Mouse (Mus musculus): ENCODE measurements around the gene Dip2c. TPM values are rescaled to one million over a fixed set of nuclear protein-coding genes. Genes with fewer than 3 reads are reported as not detected.

Dip2c gene
- polyA plus RNA-seq, 1 experiment from 2014 or later: 4.2 TPM

GRCm38 (mm10) chr13:9695809-9696208 lies 419.5 kb downstream of the Dip2c start:
- peaks cover 13% of the 10 kb centered on the region; the same call in 1 of the 2 replicates for H3K36me3 ChIP-seq
- H3K27ac ChIP-seq: no peak overlapping the region
- no peaks in the 10 kb centered on the region for H3K27me3 ChIP-seq (replicated peaks)
- no peaks in the 10 kb centered on the region for H3K4me1 ChIP-seq (replicated peaks)
- no peak overlapping the region for H3K4me2 ChIP-seq (replicated peaks)
- ATAC-seq: peak; percentile 47; the same call in 1 of the 2 replicates
- H3K4me3 ChIP-seq (replicated peaks): no peak overlapping the region
- H3K9me3 ChIP-seq: no peaks in the 10 kb centered on the region
- H3K9ac ChIP-seq: no peak overlapping the region

GRCm38 (mm10) chr13:9697340-9697739 lies 421.0 kb downstream of the Dip2c start:
- Histone ChIP-seq H3K27me3 (replicated peaks) (no peaks in the 10 kb centered on the region), H3K27ac (no peak overlapping the region), H3K4me1 (replicated peaks) (no peaks in the 10 kb centered on the region), H3K9ac (no peak overlapping the region), H3K36me3 (peaks cover 5% of the 10 kb centered on the region; the same call in 1 of the 2 replicates), H3K9me3 (no peaks in the 10 kb centered on the region), H3K4me3 (replicated peaks) (no peak overlapping the region), H3K4me2 (replicated peaks) (no peak overlapping the region)
- no peak for ATAC-seq
- 97% methylated on average over 4 of the region's 4 CpGs for WGBS

- no peak overlapping the region for H3K4me2 ChIP-seq (replicated peaks)
- WGBS: 75% methylated on average over 12 of the region's 12 CpGs
- no peaks in the 10 kb centered on the region for H3K36me3 ChIP-seq
- ATAC-seq: no peak
- H3K27me3 ChIP-seq (replicated peaks): no peaks in the 10 kb centered on the region
- no peak overlapping the region for H3K4me3 ChIP-seq (replicated peaks)
- no peak overlapping the region for H3K27ac ChIP-seq
- no peaks in the 10 kb centered on the region for H3K4me1 ChIP-seq (replicated peaks)
- H3K9ac ChIP-seq: no peak overlapping the region
- no peaks in the 10 kb centered on the region for H3K9me3 ChIP-seq
Measured at GRCm38 (mm10) chr13:9702615-9703235, 426.4 kb downstream of the Dip2c start.

- Histone ChIP-seq H3K4me1 (replicated peaks) (no peaks in the 10 kb centered on the region), H3K36me3 (no peaks in the 10 kb centered on the region), H3K27ac (no peak overlapping the region), H3K4me3 (replicated peaks) (no peak overlapping the region), H3K4me2 (replicated peaks) (no peak overlapping the region), H3K9ac (no peak overlapping the region), H3K27me3 (replicated peaks) (no peaks in the 10 kb centered on the region), H3K9me3 (no peaks in the 10 kb centered on the region)
- WGBS: 90% methylated on average over 8 of the region's 8 CpGs
- no peak for ATAC-seq
Measured at GRCm38 (mm10) chr13:9706720-9707119, 430.4 kb downstream of the Dip2c start.

GRCm38 (mm10) chr13:9708433-9709240 lies 432.3 kb downstream of the Dip2c start:
- no peak overlapping the region for H3K9ac ChIP-seq
- 77% methylated on average over 7 of the region's 7 CpGs for WGBS
- H3K9me3 ChIP-seq: no peaks in the 10 kb centered on the region
- H3K4me2 ChIP-seq (replicated peaks): no peak overlapping the region
- ATAC-seq: peak; percentile 45; the same call in 1 of the 2 replicates
- no peaks in the 10 kb centered on the region for H3K27me3 ChIP-seq (replicated peaks)
- H3K4me3 ChIP-seq (replicated peaks): no peak overlapping the region
- no peaks in the 10 kb centered on the region for H3K4me1 ChIP-seq (replicated peaks)
- no peaks in the 10 kb centered on the region for H3K36me3 ChIP-seq
- H3K27ac ChIP-seq: no peak overlapping the region

- Histone ChIP-seq H3K9ac (no peak overlapping the region), H3K4me1 (replicated peaks) (no peaks in the 10 kb centered on the region), H3K4me3 (replicated peaks) (no peak overlapping the region), H3K27ac (no peak overlapping the region), H3K9me3 (no peaks in the 10 kb centered on the region), H3K36me3 (no peaks in the 10 kb centered on the region), H3K4me2 (replicated peaks) (no peak overlapping the region), H3K27me3 (replicated peaks) (no peaks in the 10 kb centered on the region)
- WGBS: 94% methylated on average over 1 of the region's 1 CpGs
- no peak for ATAC-seq
Measured at GRCm38 (mm10) chr13:9712409-9712808, 436.1 kb downstream of the Dip2c start.

GRCm38 (mm10) chr13:9712971-9713370 lies 436.6 kb downstream of the Dip2c start:
- H3K27ac ChIP-seq: no peak overlapping the region
- H3K27me3 ChIP-seq (replicated peaks): no peaks in the 10 kb centered on the region
- ATAC-seq: no peak
- no peaks in the 10 kb centered on the region for H3K9me3 ChIP-seq
- H3K36me3 ChIP-seq: no peaks in the 10 kb centered on the region
- no peak overlapping the region for H3K9ac ChIP-seq
- no peaks in the 10 kb centered on the region for H3K4me1 ChIP-seq (replicated peaks)
- no peak overlapping the region for H3K4me2 ChIP-seq (replicated peaks)
- 90% methylated on average over 3 of the region's 3 CpGs for WGBS
- H3K4me3 ChIP-seq (replicated peaks): no peak overlapping the region

- ATAC-seq: no peak
Measured at GRCm38 (mm10) chr13:9713462-9714134, 437.3 kb downstream of the Dip2c start.

GRCm38 (mm10) chr13:9715224-9715623 lies 438.9 kb downstream of the Dip2c start:
- 85% methylated on average over 1 of the region's 1 CpGs for WGBS
- peak; percentile 59 for ATAC-seq
- Histone ChIP-seq H3K4me1 (replicated peaks) (no peaks in the 10 kb centered on the region), H3K27me3 (replicated peaks) (no peaks in the 10 kb centered on the region), H3K27ac (no peak overlapping the region), H3K9ac (no peak overlapping the region), H3K4me3 (replicated peaks) (no peak overlapping the region), H3K9me3 (no peaks in the 10 kb centered on the region), H3K4me2 (replicated peaks) (no peak overlapping the region), H3K36me3 (no peaks in the 10 kb centered on the region)

More at GRCm38 (mm10) chr13:9713462-9714134, 437.3 kb downstream of the Dip2c start:
- H3K9me3 ChIP-seq: no peaks in the 10 kb centered on the region
- H3K27me3 ChIP-seq (replicated peaks): no peaks in the 10 kb centered on the region
- H3K4me1 ChIP-seq (replicated peaks): no peaks in the 10 kb centered on the region
- no peak overlapping the region for H3K27ac ChIP-seq
- no peak overlapping the region for H3K9ac ChIP-seq
- H3K4me3 ChIP-seq (replicated peaks): no peak overlapping the region
- 76% methylated on average over 6 of the region's 6 CpGs for WGBS
- H3K36me3 ChIP-seq: no peaks in the 10 kb centered on the region
- H3K4me2 ChIP-seq (replicated peaks): no peak overlapping the region

Other genes starting within 250 kb of the Dip2c start
- gene Larp4b, start 182.6 kb upstream of the Dip2c start, polyA plus RNA-seq (2015; fragmentation: Nextera tagmentation; extraction: Ambion mirVana): 37.6 and 38.3 TPM in 2 replicates

Measured in intestine, embryonic 15.5 days (tissue).